Comparison of ENCODE assay signal across 9 mouse cellular contexts in genomic region chr13:58443787-58444186, GRCm38 (mm10). TPM values are rescaled to one million over a fixed set of nuclear protein-coding genes. Genes with fewer than 3 reads are reported as not detected.
DNase-seq lines count a peak whose midpoint lies in the region; ATAC-seq lines count a peak whose summit lies in the region.
"Had no signal": no experiment of that assay in that cellular context is flagged by ENCODE, and none has a peak within 500 bp of the region (broad histone marks: within the 10 kb centered on the region; RNA-seq: fewer than 3 reads in every experiment).

No protein-coding gene starts in this region.

- peaks cover 3% of the 10 kb centered on the region; the same call in 1 of the 2 replicates for H3K4me1 ChIP-seq in heart, embryonic 12.5 days (replicated peaks)

- H3K27ac ChIP-seq in heart, embryonic 12.5 days (ENCODE audit: poor library complexity, severe bottlenecking), result no peak overlapping the region

- H3K9ac ChIP-seq in heart, embryonic 12.5 days, result no peak overlapping the region

- H3K27me3 ChIP-seq in heart, embryonic 12.5 days (replicated peaks), result 0 out of 2 replicates have a peak, but pooled peaks cover 3% of the 10 kb centered on the region

- H3K4me3 ChIP-seq in heart, embryonic 12.5 days, result no peak overlapping the region

- H3K4me2 ChIP-seq in heart, embryonic 12.5 days, result no peak overlapping the region

- no peaks in the 10 kb centered on the region for H3K36me3 ChIP-seq in heart, embryonic 12.5 days

- 48% methylated on average over 7 of the region's 7 CpGs for WGBS in heart, embryonic 12.5 days

- ATAC-seq in heart, embryonic 12.5 days (ENCODE audit: insufficient number of reproducible peaks, low FRiP score), result no peak

- DNase-seq in heart, adult 11 months, result peak; percentile 96
- peak; percentile 7 for DNase-seq in thymus, postnatal 25 days
- no peak for DNase-seq in thymus, postnatal 0 days (ENCODE audit: low spot score)
- peak; percentile 77 for DNase-seq in lung, postnatal 36 days
- no peak for DNase-seq in cerebellum, adult 18-20 months
- DNase-seq in urinary bladder, postnatal 25 days (ENCODE audit: low spot score), result no peak
- DNase-seq in cerebellum, postnatal 36 days, result no peak
- DNase-seq: layer of hippocampus, postnatal 36 days had no signal

- no peaks in the 10 kb centered on the region for H3K9me3 ChIP-seq in heart, embryonic 12.5 days (replicated peaks)

RNA-seq across cellular contexts. Expression of gene Hnrnpk, which starts 40.6 kb away (rescaled TPM):
- 1,144 and 1,169 TPM in 2 replicates for polyA plus RNA-seq in heart, embryonic 12.5 days (2016; fragmentation: Nextera tagmentation; extraction: Ambion mirVana)
- 1,350 and 1,444 TPM in 2 replicates for polyA plus RNA-seq in thymus, postnatal 0 days (2015; fragmentation: Nextera tagmentation; extraction: Ambion mirVana)

RNA-seq across cellular contexts. Expression of gene Rmi1, which starts 41.7 kb away (rescaled TPM):
- polyA plus RNA-seq in heart, embryonic 12.5 days (2016; fragmentation: Nextera tagmentation; extraction: Ambion mirVana), result 20.7 and 23.1 TPM in 2 replicates
- 28.5 and 30.5 TPM in 2 replicates for polyA plus RNA-seq in thymus, postnatal 0 days (2015; fragmentation: Nextera tagmentation; extraction: Ambion mirVana)

RNA-seq across cellular contexts. Expression of gene 2210016F16Rik, which starts 58.8 kb away (rescaled TPM):
- polyA plus RNA-seq in heart, embryonic 12.5 days (2016; fragmentation: Nextera tagmentation; extraction: Ambion mirVana), result 27.9 and 30.5 TPM in 2 replicates
- 45.1 and 45.6 TPM in 2 replicates for polyA plus RNA-seq in thymus, postnatal 0 days (2015; fragmentation: Nextera tagmentation; extraction: Ambion mirVana)

Comparison
In these comparisons a context has a peak if more than half of its experiments do, and no peak if none do; other contexts are left out.
1. DNase-seq: peak in heart, adult 11 months (single experiment), thymus, postnatal 25 days (single experiment) and lung, postnatal 36 days (single experiment); none in thymus, postnatal 0 days (single experiment), cerebellum, adult 18-20 months (0 of 2), urinary bladder, postnatal 25 days (single experiment) and cerebellum, postnatal 36 days (0 of 2).